21 mouse cellular contexts compared by ENCODE assay signal in the genomic region with DNA sequence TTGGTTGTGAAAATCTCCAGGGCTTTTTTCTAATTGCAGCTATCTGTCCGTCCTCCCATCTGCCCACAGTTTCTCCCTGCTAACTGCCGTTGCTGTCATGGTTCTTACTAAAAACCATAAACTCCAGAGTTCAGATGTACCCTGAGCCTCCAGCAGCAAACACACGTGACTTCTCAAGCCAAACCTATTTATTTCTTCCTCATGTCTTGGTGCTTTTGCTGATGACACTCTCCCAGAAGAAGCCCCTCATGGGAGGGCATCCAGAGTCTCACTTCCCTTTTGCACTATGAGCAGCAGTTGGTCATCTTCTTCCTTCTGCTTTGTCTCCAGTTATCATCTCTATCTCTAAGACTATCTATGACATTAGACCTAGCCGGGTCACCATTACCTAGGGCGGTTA. TPM values are rescaled to one million over a fixed set of nuclear protein-coding genes. Genes with fewer than 3 reads are reported as not detected.
DNase-seq lines count a peak whose midpoint lies in the region; ATAC-seq and TF ChIP-seq lines count a peak whose summit lies in the region.
"Had no signal": no experiment of that assay in that cellular context is flagged by ENCODE, and none has a peak within 500 bp of the region (broad histone marks: within the 10 kb centered on the region; RNA-seq: fewer than 3 reads in every experiment).

No protein-coding gene starts in this region.

- no peak overlapping the region for H3K4me2 ChIP-seq in intestine, embryonic 15.5 days (replicated peaks)
- H3K4me2 ChIP-seq: embryonic facial prominence, embryonic 12.5 days; forebrain, embryonic 15.5 days; hindbrain, embryonic 13.5 days; kidney, embryonic 15.5 days; limb, embryonic 13.5 days; liver, embryonic 15.5 days; midbrain, embryonic 12.5 days had no signal

- no peak for TF ChIP-seq CTCF in gastrocnemius, adult 2 months (IDR thresholded peaks at IDR 0.05)
- no peak for TF ChIP-seq CTCF in spleen, adult 2 months (IDR thresholded peaks at IDR 0.05; ENCODE audit: extremely low read depth, insufficient read depth, insufficient read length, insufficient replicate concordance)

- H3K79me2 ChIP-seq in macrophage (ENCODE audit: inconsistent target): peaks cover 8% of the 10 kb centered on the region

- H3K9ac ChIP-seq in intestine, embryonic 15.5 days: no peak overlapping the region
- H3K9ac ChIP-seq: embryonic facial prominence, embryonic 12.5 days; forebrain, embryonic 15.5 days; kidney, embryonic 15.5 days; limb, embryonic 13.5 days; liver, embryonic 15.5 days; midbrain, embryonic 12.5 days had no signal

- intact Hi-C loops in gastrocnemius, adult 2 months (cut with DNase I): no loop called here
- intact Hi-C loops in gastrocnemius, postnatal 36 days (cut with DNase I): loop anchor here (5.0 kb wide), 1 partner anchor 52 kb away; no protein-coding TSS in a partner anchor

- TF ChIP-seq POLR2A in spleen, adult 2 months (IDR thresholded peaks at IDR 0.05; ENCODE audit: low read depth, low read length): no peak

- peak overlapping the region; percentile 25; the same call in 1 of the 2 replicates for H3K27ac ChIP-seq in gastrocnemius, adult 2 months
- H3K27ac ChIP-seq in spleen, adult 2 months (ENCODE audit: insufficient read depth, low read length): peak overlapping the region; percentile 74
- H3K27ac ChIP-seq in macrophage: peak overlapping the region; percentile 97
- H3K27ac ChIP-seq in intestine, embryonic 15.5 days: no peak overlapping the region
- H3K27ac ChIP-seq: embryonic facial prominence, embryonic 12.5 days; forebrain, embryonic 15.5 days; kidney, embryonic 15.5 days; limb, embryonic 13.5 days; liver, embryonic 15.5 days; midbrain, embryonic 12.5 days; stomach, postnatal 0 days had no signal

- H3K27me3 ChIP-seq in spleen, adult 2 months (ENCODE audit: control insufficient read depth, insufficient read depth, low read length): no peaks in the 10 kb centered on the region
- no peaks in the 10 kb centered on the region for H3K27me3 ChIP-seq in splenic B cell, adult 2 months (ENCODE audit: control insufficient read depth, insufficient read depth, low read length, poor library complexity, severe bottlenecking)
- no peaks in the 10 kb centered on the region for H3K27me3 ChIP-seq in intestine, embryonic 15.5 days (replicated peaks)
- H3K27me3 ChIP-seq: embryonic facial prominence, embryonic 12.5 days; forebrain, embryonic 15.5 days; hindbrain, embryonic 13.5 days; kidney, embryonic 15.5 days; limb, embryonic 13.5 days; liver, embryonic 15.5 days; midbrain, embryonic 12.5 days; Patski had no signal

- H3K4me3 ChIP-seq in gastrocnemius, adult 2 months: no peak overlapping the region
- no peak overlapping the region for H3K4me3 ChIP-seq in spleen, adult 2 months (ENCODE audit: extremely low read depth, insufficient read depth, insufficient read length)
- peak overlapping the region; percentile 15 for H3K4me3 ChIP-seq in macrophage (ENCODE audit: inconsistent target)
- no peak overlapping the region for H3K4me3 ChIP-seq in intestine, embryonic 15.5 days (replicated peaks)
- H3K4me3 ChIP-seq: embryonic facial prominence, embryonic 12.5 days; forebrain, embryonic 15.5 days; hindbrain, embryonic 13.5 days; kidney, embryonic 15.5 days; limb, embryonic 13.5 days; liver, embryonic 15.5 days; midbrain, embryonic 12.5 days had no signal

- 34% methylated on average over 5 of the region's 5 CpGs for WGBS in spleen, adult 2 months
- 9% methylated on average over 5 of the region's 5 CpGs for WGBS in macrophage (ENCODE audit: missing documents)
- WGBS in intestine, embryonic 15.5 days: 52% methylated on average over 5 of the region's 5 CpGs

- H3K36me3 ChIP-seq in spleen, adult 2 months (ENCODE audit: control insufficient read depth, insufficient read depth, low read length): no peaks in the 10 kb centered on the region
- H3K36me3 ChIP-seq in macrophage (ENCODE audit: inconsistent target): no peaks in the 10 kb centered on the region
- H3K36me3 ChIP-seq in splenic B cell, adult 2 months (ENCODE audit: control insufficient read depth, insufficient read depth, low read length, poor library complexity, severe bottlenecking): no peaks in the 10 kb centered on the region; the same call in 1 of the 2 replicates
- no peaks in the 10 kb centered on the region for H3K36me3 ChIP-seq in intestine, embryonic 15.5 days
- H3K36me3 ChIP-seq: forebrain, embryonic 15.5 days; hindbrain, embryonic 13.5 days; kidney, embryonic 15.5 days; limb, embryonic 13.5 days; liver, embryonic 15.5 days; midbrain, embryonic 12.5 days had no signal

- H3K4me1 ChIP-seq in spleen, adult 2 months (ENCODE audit: control insufficient read depth, insufficient read depth, insufficient read length): peaks cover 40% of the 10 kb centered on the region
- peaks cover 22% of the 10 kb centered on the region for H3K4me1 ChIP-seq in intestine, embryonic 15.5 days (replicated peaks)

- DNase-seq in gastrocnemius, adult 2 months: no peak
- DNase-seq in gastrocnemius, postnatal 36 days: no peak
- peak in 1 of 2 experiments; percentile 40 for DNase-seq in spleen, adult 2 months (ENCODE audit: low read depth in 1 of 2, low spot score in 2 of 2)
- no peak for DNase-seq in spleen, postnatal 14 days (ENCODE audit: low spot score in 2 of 2)
- DNase-seq in splenic B cell, adult 2 months (ENCODE audit: low read depth, low spot score): peak; percentile 84
- no peak for DNase-seq in left cerebral cortex, adult 18-20 months (ENCODE audit: low spot score in 2 of 2)
- DNase-seq: cerebellum, postnatal 10 days; heart, postnatal 10 days; lung, postnatal 14 days had no signal

- no peaks in the 10 kb centered on the region for H3K9me3 ChIP-seq in intestine, embryonic 15.5 days
- H3K9me3 ChIP-seq: embryonic facial prominence, embryonic 12.5 days; forebrain, embryonic 15.5 days; hindbrain, embryonic 13.5 days; kidney, embryonic 15.5 days; limb, embryonic 13.5 days; liver, embryonic 15.5 days; midbrain, embryonic 12.5 days had no signal

- no peak for ATAC-seq in intestine, embryonic 15.5 days
- ATAC-seq: activated CD4-positive, CD25-positive, alpha-beta regulatory T cell, adult 4 months; forebrain, embryonic 15.5 days had no signal

RNA-seq across cellular contexts. Expression of a gene that starts 3.8 kb away (rescaled TPM):
- total RNA-seq in gastrocnemius, adult 2 months (2021): 10 to 100 TPM; 31.3 to 32.9 TPM
- 10 to 100 TPM; 29.5 to 32.7 TPM for total RNA-seq in gastrocnemius, postnatal 36 days (2021)
- 62.4 and 69.4 TPM in 2 replicates for polyA plus RNA-seq in spleen, adult 2 months (2012; rRNA removed)
- 100 to 1,000 TPM in 20 of 26 experiments, 10 to 100 TPM in 6; 34.5 to 425 (median 135) TPM for total RNA-seq in macrophage (2018; cell fraction: chromatin; rRNA removed)
- total RNA-seq in macrophage (2018; cell fraction: cytosol; rRNA removed): 10 to 100 TPM; 22.3 to 84.2 (median 40.3) TPM
- total RNA-seq in macrophage (2018; cell fraction: nucleus; rRNA removed): 100 to 1,000 TPM in 9 of 26 experiments, 10 to 100 TPM in 17; 36.1 to 233 (median 76.6) TPM
- polyA plus RNA-seq in macrophage (2018): 33.2 to 62.9 TPM (median 58.3 TPM) in 3 replicates
- polyA plus RNA-seq in intestine, embryonic 15.5 days (2015; fragmentation: Nextera tagmentation; extraction: Ambion mirVana): 28.2 and 31.8 TPM in 2 replicates
- total RNA-seq in left cerebral cortex, adult 18-20 months (2021): 10 to 100 TPM; 96.9 to 97.1 TPM

RNA-seq across cellular contexts. Expression of a gene that starts 45.8 kb away (rescaled TPM):
- total RNA-seq in gastrocnemius, adult 2 months (2021): under 1 TPM; 0.17 to 0.23 TPM
- total RNA-seq in gastrocnemius, postnatal 36 days (2021): under 1 TPM in 1 of 2 experiments, not detected in 1; 0.12 TPM
- 0.22 and 0.57 TPM in 2 replicates for polyA plus RNA-seq in spleen, adult 2 months (2012; rRNA removed)
- 10 to 100 TPM in 16 of 26 experiments, 1 to 10 TPM in 9, under 1 TPM in 1; 0.96 to 24.1 (median 11.8) TPM for total RNA-seq in macrophage (2018; cell fraction: chromatin; rRNA removed)
- total RNA-seq in macrophage (2018; cell fraction: cytosol; rRNA removed): under 1 TPM; 0.11 to 0.80 (median 0.37) TPM
- total RNA-seq in macrophage (2018; cell fraction: nucleus; rRNA removed): 10 to 100 TPM in 1 of 26 experiments, 1 to 10 TPM in 24, under 1 TPM in 1; 0.35 to 12.0 (median 4.4) TPM
- 0.50 to 0.83 TPM (median 0.62 TPM) in 3 replicates for polyA plus RNA-seq in macrophage (2018)
- 0.78 and 0.88 TPM in 2 replicates for polyA plus RNA-seq in intestine, embryonic 15.5 days (2015; fragmentation: Nextera tagmentation; extraction: Ambion mirVana)
- total RNA-seq in left cerebral cortex, adult 18-20 months (2021): 1 to 10 TPM; 2.7 to 3.0 TPM
